Mouse (Mus musculus) heart, embryonic 16.5 days (tissue): ENCODE measurements around the gene Plekhh1. TPM values are rescaled to one million over a fixed set of nuclear protein-coding genes. Genes with fewer than 3 reads are reported as not detected.
A peak's percentile ranks its signal among the peaks of the same experiment; 100 is the strongest.
"Not testable (repeated sequence)": the region's sequence is repeated elsewhere in the genome, so short reads cannot be mapped to it uniquely, and the experiment has no call there.

ENCODE experiments used
- ATAC-seq: fragments of 200-750 bp; cut with Nextera tagmentation; replicated peaks from 2 replicates; pipeline ENCODE4 v1.8.0; 2017; ENCODE audit warnings: moderate number of reproducible peaks; ENCODE audit not compliant: insufficient read depth, low FRiP score; ENCODE audit errors: extremely low read depth
- H3K27ac ChIP-seq: fragments of 300-500 bp; sonication (generic); 2 replicates; pipeline ENCODE4 v1.5.1; 2014; ENCODE audit warnings: mild to moderate bottlenecking, low read length, control low read depth, moderate library complexity
- H3K27me3 ChIP-seq: fragments of 300-500 bp; sonication (generic); 2 replicates; pipeline ENCODE4 v1.6.1; 2014; ENCODE audit warnings: low read length, mixed read lengths; ENCODE audit not compliant: control insufficient read depth, insufficient read depth
- H3K36me3 ChIP-seq: fragments of 300-500 bp; sonication (generic); 2 replicates; pipeline ENCODE4 v1.6.1; 2014; ENCODE audit not compliant: control insufficient read depth, insufficient read depth
- H3K4me1 ChIP-seq: fragments of 300-500 bp; sonication (generic); 2 replicates; pipeline ENCODE4 v1.6.1; 2014; ENCODE audit warnings: low read length, mixed read lengths; ENCODE audit not compliant: control insufficient read depth, insufficient read depth
- H3K4me2 ChIP-seq: fragments of 300-500 bp; sonication (generic); 2 replicates; pipeline ENCODE4 v1.6.1; 2014; ENCODE audit warnings: low read depth, mild to moderate bottlenecking, control low read depth, low read length
- H3K4me3 ChIP-seq: fragments of 300-500 bp; sonication (generic); 2 replicates; pipeline ENCODE4 v1.5.1; 2014; ENCODE audit warnings: mild to moderate bottlenecking, control low read depth, low read length
- H3K9ac ChIP-seq: fragments of 300-500 bp; sonication (generic); 2 replicates; pipeline ENCODE4 v1.6.1; 2014; ENCODE audit warnings: low read length, control low read depth
- H3K9me3 ChIP-seq: fragments of 300-500 bp; sonication (generic); replicated peaks from 2 replicates; pipeline ENCODE4 v1.6.1; 2016; ENCODE audit warnings: low read length; ENCODE audit not compliant: control insufficient read depth
- WGBS: fragments of 180-500 bp; shearing (Covaris S2); extraction: QIAGEN DNeasy Blood & Tissue Kit; methylation state at CpG from one replicate; pipeline ENCODE4 v1.1.7; 2014; 5-methylcytosine and 5-hydroxymethylcytosine counted together
- polyA plus RNA-seq: library from polyadenylated mRNA; unstranded; fragments of >200 nt; fragmentation: Nextera tagmentation; extraction: Ambion mirVana; gene quantifications from 2 replicates; pipeline ENCODE4 v1.2.1, GENCODE M21; 2015

The Plekhh1 gene
- polyA plus RNA-seq, 1 experiment from 2014 or later: 1.8 TPM

DNA sequence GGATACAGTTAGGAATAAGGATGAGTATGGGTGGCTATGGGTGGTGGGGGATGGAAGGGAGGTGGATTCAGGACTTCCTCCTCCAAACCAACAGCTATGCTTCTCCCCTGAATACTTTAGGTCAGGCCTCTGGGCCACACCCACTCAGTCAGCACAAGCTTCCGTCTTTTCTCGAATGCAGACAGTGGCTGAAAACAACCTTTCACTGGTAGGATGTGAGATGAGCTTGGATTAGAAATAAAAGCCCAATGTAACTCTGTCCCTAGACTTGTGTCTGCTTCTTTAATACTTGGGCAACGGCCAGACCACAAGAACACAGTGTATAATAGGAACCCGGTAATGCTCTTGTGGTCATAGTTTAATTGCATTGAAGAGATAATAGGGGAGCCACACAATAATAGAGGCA, 11.0 kb upstream of the Plekhh1 start:
- no peak overlapping the region for H3K4me2 ChIP-seq
- H3K36me3 ChIP-seq: no peaks in the 10 kb centered on the region
- H3K4me3 ChIP-seq: no peak overlapping the region
- no peak overlapping the region for H3K9ac ChIP-seq
- H3K27me3 ChIP-seq: no peaks in the 10 kb centered on the region
- no peak overlapping the region for H3K27ac ChIP-seq
- H3K9me3 ChIP-seq: no peaks in the 10 kb centered on the region
- no peaks in the 10 kb centered on the region for H3K4me1 ChIP-seq
- ATAC-seq: no peak
- 50% methylated on average over 4 of the region's 4 CpGs for WGBS

DNA sequence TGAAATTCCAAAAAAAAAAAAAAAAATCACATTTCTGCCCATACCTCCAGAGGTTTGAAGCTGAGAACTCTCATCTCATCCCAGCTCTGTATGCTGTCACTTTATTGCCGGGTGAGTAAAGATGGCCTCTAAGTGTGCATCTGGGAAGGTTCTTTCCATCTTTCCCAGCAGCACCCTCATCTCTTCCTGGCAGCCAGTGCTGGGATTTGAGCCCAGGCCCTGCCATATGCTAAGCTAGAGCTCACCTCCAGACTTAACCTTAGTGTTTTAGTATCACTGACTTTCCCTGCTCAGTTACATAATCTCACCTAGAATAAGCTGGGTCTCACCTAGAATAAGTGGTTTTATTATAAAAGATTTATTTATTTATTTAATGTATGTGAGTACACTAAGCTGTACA, 7.1 kb upstream of the Plekhh1 start:
- WGBS: 68% methylated on average over 1 of the region's 1 CpGs
- no peak overlapping the region for H3K27ac ChIP-seq
- H3K9me3 ChIP-seq: no peaks in the 10 kb centered on the region
- H3K9ac ChIP-seq: no peak overlapping the region
- no peak overlapping the region for H3K4me3 ChIP-seq
- H3K36me3 ChIP-seq: no peaks in the 10 kb centered on the region
- H3K4me2 ChIP-seq: no peak overlapping the region
- no peaks in the 10 kb centered on the region for H3K4me1 ChIP-seq
- peaks cover 8% of the 10 kb centered on the region; the same call in 1 of the 2 replicates for H3K27me3 ChIP-seq
- ATAC-seq: no peak

DNA sequence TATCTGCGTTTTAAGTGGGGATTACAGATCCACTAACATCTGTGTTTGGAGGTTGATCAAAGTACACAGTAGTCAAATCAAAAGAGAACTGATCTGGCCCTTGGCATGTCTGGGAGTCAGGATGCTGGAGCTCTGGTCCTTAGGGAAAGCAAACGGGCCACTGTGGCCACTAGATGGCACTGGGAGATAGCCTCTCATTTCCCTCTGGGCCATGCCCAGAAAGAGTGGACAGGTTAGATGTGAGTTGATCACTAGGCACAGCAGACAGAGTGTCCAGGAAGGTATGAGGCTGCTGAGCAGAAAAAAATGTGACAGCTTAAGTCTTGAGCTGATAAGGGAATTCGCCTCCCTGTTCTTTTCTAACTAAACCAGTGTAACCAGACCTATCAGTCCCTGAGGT, 6.1 kb upstream of the Plekhh1 start:
- Histone ChIP-seq H3K27me3 (peaks cover 8% of the 10 kb centered on the region; the same call in 1 of the 2 replicates), H3K4me1 (no peaks in the 10 kb centered on the region), H3K4me2 (no peak overlapping the region), H3K4me3 (no peak overlapping the region), H3K36me3 (no peaks in the 10 kb centered on the region), H3K9ac (no peak overlapping the region), H3K9me3 (no peaks in the 10 kb centered on the region), H3K27ac (no peak overlapping the region)
- ATAC-seq: 0 out of 2 replicates have a peak, but pooled peaks have one; percentile 49
- WGBS: 13% methylated on average over 3 of the region's 3 CpGs

DNA sequence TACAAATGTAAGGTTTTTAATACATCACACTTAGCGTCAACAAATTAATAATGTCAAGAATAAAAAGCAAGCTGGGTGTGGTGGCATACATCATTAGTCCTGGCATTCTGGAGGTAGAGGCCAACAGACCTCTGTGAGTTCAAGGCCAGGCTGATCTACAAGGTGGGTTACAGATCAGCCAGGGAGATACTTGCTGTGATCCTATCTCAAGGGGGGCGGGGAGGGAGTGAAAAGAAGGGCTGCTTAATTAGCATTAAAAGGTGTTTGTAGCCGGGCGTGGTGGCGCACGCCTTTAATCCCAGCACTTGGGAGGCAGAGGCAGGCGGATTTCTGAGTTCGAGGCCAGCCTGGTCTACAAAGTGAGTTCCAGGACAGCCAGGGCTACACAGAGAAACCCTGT, 1.4 kb upstream of the Plekhh1 start:
- H3K9ac ChIP-seq, H3K27ac ChIP-seq, H3K4me3 ChIP-seq, H3K4me2 ChIP-seq, H3K4me1 ChIP-seq, H3K9me3 ChIP-seq, ATAC-seq, H3K36me3 ChIP-seq: not testable (repeated sequence)
- WGBS: 96% methylated on average over 7 of the region's 8 CpGs
- H3K27me3 ChIP-seq: peaks cover 10% of the 10 kb centered on the region; the same call in 1 of the 2 replicates

DNA sequence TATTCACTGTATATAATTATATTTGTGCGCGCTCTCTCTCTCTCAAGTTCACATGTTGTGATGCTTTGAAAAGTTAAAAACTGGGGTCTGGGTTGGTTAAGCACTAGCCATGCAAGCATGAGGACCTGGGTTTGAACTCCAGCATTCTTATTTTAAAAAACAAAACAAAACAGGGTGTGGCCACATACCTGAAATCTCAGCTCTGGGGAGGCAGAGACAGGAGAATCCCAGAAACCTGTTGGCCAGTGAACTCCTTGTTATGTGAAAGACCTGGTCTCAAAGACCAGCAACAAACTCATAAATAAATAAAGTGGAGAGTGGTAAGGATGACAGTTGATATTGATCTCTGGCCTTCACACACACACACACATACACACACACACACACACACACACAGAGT, 5.4 kb downstream of the Plekhh1 start:
- Histone ChIP-seq H3K27me3 (peaks cover 10% of the 10 kb centered on the region), H3K4me2 (no peak overlapping the region), H3K36me3 (no peaks in the 10 kb centered on the region), H3K4me1 (no peaks in the 10 kb centered on the region), H3K9me3 (no peaks in the 10 kb centered on the region), H3K4me3 (no peak overlapping the region), H3K27ac (no peak overlapping the region), H3K9ac (no peak overlapping the region)
- ATAC-seq: no peak
- WGBS: 98% methylated on average over 2 of the region's 2 CpGs

DNA sequence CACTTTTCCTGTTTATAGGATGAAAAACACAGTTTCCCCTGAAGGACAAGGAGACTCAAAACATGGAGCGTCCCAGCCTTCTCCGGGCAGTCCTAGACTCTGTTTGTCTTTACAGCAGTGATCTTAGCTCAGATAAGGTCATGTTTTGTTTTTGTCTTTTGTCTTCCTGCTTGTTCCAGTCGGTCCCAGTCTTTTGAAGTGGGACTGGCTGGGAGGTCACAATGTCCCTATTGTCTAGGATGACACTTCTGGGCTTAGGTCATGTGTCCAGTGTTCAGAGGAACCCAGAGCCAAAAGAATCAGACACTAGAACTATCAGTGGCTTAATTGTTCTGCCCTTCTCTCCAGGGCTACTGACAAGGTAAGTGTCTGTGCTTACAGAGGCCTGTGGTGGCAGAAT, 6.4 kb downstream of the Plekhh1 start:
- no peaks in the 10 kb centered on the region for H3K9me3 ChIP-seq
- peaks cover 15% of the 10 kb centered on the region for H3K27me3 ChIP-seq
- no peak overlapping the region for H3K4me3 ChIP-seq
- no peaks in the 10 kb centered on the region for H3K4me1 ChIP-seq
- 51% methylated on average over 3 of the region's 3 CpGs for WGBS
- no peak overlapping the region for H3K9ac ChIP-seq
- no peak overlapping the region for H3K27ac ChIP-seq
- no peak overlapping the region for H3K4me2 ChIP-seq
- no peaks in the 10 kb centered on the region for H3K36me3 ChIP-seq
- ATAC-seq: no peak

DNA sequence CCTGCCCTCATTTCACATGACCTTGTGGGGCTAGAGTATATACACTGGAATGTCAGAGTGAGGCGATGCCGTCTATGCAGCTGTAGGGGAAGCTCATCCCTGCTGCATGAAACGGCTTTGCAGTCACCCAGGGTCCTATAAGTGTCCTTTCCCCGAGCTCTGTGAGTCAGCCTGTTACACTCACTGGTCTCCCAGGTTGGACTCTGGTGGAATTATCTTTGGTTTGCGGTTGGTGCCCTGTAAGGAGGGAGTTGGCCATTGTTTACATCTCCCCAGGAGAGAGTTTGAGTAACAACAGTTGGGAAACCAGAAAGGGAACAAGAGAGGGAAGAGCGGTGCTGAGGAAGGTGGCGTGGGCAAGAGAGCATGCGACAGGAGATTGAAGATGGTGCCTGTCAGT, 10.7 kb downstream of the Plekhh1 start:
- no peak overlapping the region for H3K4me3 ChIP-seq
- peaks cover 35% of the 10 kb centered on the region for H3K27me3 ChIP-seq

DNA sequence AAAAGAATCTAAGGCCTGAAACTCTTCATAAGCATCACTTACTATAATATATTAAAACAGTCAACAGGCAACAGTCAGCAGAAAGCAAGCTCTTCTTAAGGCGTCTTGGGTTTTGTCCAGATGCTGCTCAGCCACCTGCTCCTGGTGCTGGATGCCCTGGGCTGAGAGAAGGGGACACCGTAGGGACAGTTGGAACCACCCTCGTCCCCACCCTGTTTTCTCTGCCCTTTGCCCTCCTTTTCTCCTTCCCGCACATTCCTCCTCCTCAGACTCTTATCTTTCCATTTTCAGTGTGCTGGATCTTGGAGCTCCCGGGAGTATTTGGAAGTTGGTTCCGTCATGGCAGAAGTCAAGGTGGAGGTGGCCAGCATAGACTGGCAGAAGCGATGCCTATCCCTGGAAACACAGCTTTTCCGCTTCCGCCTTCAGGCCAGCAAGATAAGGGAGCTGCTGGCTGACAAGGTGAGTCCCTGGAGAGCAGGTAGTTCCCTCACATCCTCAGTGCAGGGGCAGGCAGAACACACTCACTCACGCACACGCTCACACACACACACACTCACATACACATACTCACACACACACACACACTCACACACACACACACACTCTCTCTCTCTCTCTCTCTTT, 11.4 kb downstream of the Plekhh1 start:
- Histone ChIP-seq H3K4me2 (no peak overlapping the region), H3K4me1 (peaks cover 11% of the 10 kb centered on the region), H3K27me3 (peaks cover 35% of the 10 kb centered on the region), H3K4me3 (no peak overlapping the region), H3K27ac (no peak overlapping the region), H3K9me3 (no peaks in the 10 kb centered on the region), H3K9ac (no peak overlapping the region), H3K36me3 (no peaks in the 10 kb centered on the region)
- WGBS: 81% methylated on average over 11 of the region's 11 CpGs
- no peak for ATAC-seq

More for the DNA sequence above, 10.7 kb downstream of the Plekhh1 start:
- no peak for ATAC-seq
- Histone ChIP-seq H3K9ac (no peak overlapping the region), H3K9me3 (no peaks in the 10 kb centered on the region), H3K4me2 (no peak overlapping the region), H3K36me3 (no peaks in the 10 kb centered on the region), H3K27ac (no peak overlapping the region), H3K4me1 (peaks cover 8% of the 10 kb centered on the region)
- WGBS: 74% methylated on average over 8 of the region's 8 CpGs

DNA sequence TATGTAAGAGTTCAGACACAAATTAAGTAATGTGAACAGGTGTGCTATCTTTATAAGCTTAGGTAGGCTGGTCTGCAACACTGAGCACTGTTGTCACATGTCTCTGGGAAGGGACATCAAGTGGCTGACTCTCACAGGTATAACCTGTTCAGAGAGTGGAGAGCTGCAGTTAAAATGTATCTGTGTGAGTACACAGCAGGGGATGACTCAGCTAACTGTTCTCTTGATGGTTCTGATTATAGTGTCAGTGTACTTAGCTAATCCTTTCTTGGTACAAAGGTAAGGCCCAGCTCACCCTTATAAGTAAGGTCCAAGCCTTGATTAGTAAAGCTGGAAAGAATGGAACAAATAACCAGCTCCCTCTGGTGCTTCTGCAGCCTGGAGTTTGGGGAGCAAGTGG, 12.5 kb downstream of the Plekhh1 start:
- no peak for ATAC-seq

More for the DNA sequence above, 12.5 kb downstream of the Plekhh1 start:
- Histone ChIP-seq H3K27me3 (peaks cover 37% of the 10 kb centered on the region), H3K9ac (no peak overlapping the region), H3K36me3 (no peaks in the 10 kb centered on the region), H3K27ac (no peak overlapping the region), H3K4me1 (peaks cover 13% of the 10 kb centered on the region), H3K4me2 (no peak overlapping the region), H3K4me3 (no peak overlapping the region), H3K9me3 (no peaks in the 10 kb centered on the region)
